ENCODE assay signal across 11 mouse cellular contexts in genomic region chr11:93097431-93097851, GRCm38 (mm10). TPM values are rescaled to one million over a fixed set of nuclear protein-coding genes. Genes with fewer than 3 reads are reported as not detected.
DNase-seq lines count a peak whose midpoint lies in the region; ATAC-seq and TF ChIP-seq lines count a peak whose summit lies in the region.
"Had no signal": no experiment of that assay in that cellular context is flagged by ENCODE, and none has a peak within 500 bp of the region (broad histone marks: within the 10 kb centered on the region; RNA-seq: fewer than 3 reads in every experiment).

No protein-coding gene starts in this region.

- under 1% methylated on average over 14 of the region's 14 CpGs for WGBS in cerebellum, adult 2 months
- WGBS in forebrain, embryonic 11.5 days, result 2% methylated on average over 14 of the region's 14 CpGs
- whole genome bisulfite sequencing in neural tube, embryonic 14.5 days, result 3% methylated on average over 14 of the region's 14 CpGs

- H3K9ac ChIP-seq in forebrain, embryonic 11.5 days (ENCODE audit: low read length), result no peak overlapping the region
- H3K9ac ChIP-seq in neural tube, embryonic 14.5 days (replicated peaks; ENCODE audit: low read depth, low read length), result peak overlapping the region; percentile 69; the same call in 1 of the 2 replicates

- no peaks in the 10 kb centered on the region for H3K36me3 ChIP-seq in forebrain, embryonic 11.5 days (ENCODE audit: control insufficient read depth, insufficient read depth, low read length)
- no peaks in the 10 kb centered on the region for H3K36me3 ChIP-seq in neural tube, embryonic 14.5 days (ENCODE audit: control insufficient read depth, insufficient read depth, low read length)

- peak overlapping the region; percentile 94 for H3K4me2 ChIP-seq in forebrain, embryonic 11.5 days (ENCODE audit: low read depth, low read length, severe bottlenecking)
- H3K4me2 ChIP-seq in neural tube, embryonic 14.5 days (ENCODE audit: low read depth, low read length), result peak overlapping the region; percentile 83

- TF ChIP-seq CTCF in cerebellum, adult 2 months (IDR thresholded peaks at IDR 0.05; ENCODE audit: borderline replicate concordance, insufficient read depth, low read depth, low read length), result no peak

- intact Hi-C loops in heart, postnatal 36 days (cut with DNase I), result no loop called here

- no peaks in the 10 kb centered on the region for H3K9me3 ChIP-seq in forebrain, embryonic 11.5 days (ENCODE audit: control insufficient read depth, low read length)
- H3K9me3 ChIP-seq in neural tube, embryonic 14.5 days (ENCODE audit: control insufficient read depth, low read length), result no peaks in the 10 kb centered on the region

- no peak for ATAC-seq in forebrain, embryonic 11.5 days (replicated peaks; ENCODE audit: low FRiP score)
- ATAC-seq in neural tube, embryonic 14.5 days (ENCODE audit: low read depth), result peak; percentile 33; the same call in 1 of the 2 replicates
- ATAC-seq in activated CD4-positive, CD25-positive, alpha-beta regulatory T cell, adult 4 months, result no peak
- no peak for ATAC-seq in erythroblast, adult 5-6 weeks (replicated peaks; ENCODE audit: low FRiP score, poor library complexity, severe bottlenecking)

- peak overlapping the region; percentile 93 for H3K27ac ChIP-seq in cerebellum, adult 2 months (ENCODE audit: insufficient read depth, low read length)
- no peak overlapping the region for H3K27ac ChIP-seq in forebrain, embryonic 11.5 days (ENCODE audit: low read depth, low read length)
- peak overlapping the region; percentile 78 for H3K27ac ChIP-seq in neural tube, embryonic 14.5 days (ENCODE audit: low read depth, low read length)

- DNase-seq in cerebellum, adult 2 months, result peak; percentile 61 to 70
- peak; percentile 53 for DNase-seq in forebrain, embryonic 11.5 days (ENCODE audit: low spot score)
- DNase-seq in layer of hippocampus, postnatal 25 days (ENCODE audit: extremely low spot score in 1 of 2, low spot score in 1 of 2), result peak; percentile 11 to 13
- no peak for DNase-seq in heart, postnatal 36 days
- no peak for DNase-seq in thymus, postnatal 14 days
- DNase-seq: spleen, adult 18-20 months had no signal

- no peak for TF ChIP-seq POLR2A in cerebellum, adult 2 months (IDR thresholded peaks at IDR 0.05; ENCODE audit: borderline replicate concordance, insufficient read depth, low read length)

- H3K4me1 ChIP-seq in cerebellum, adult 2 months (ENCODE audit: control insufficient read depth, insufficient read depth, low read length), result no peaks in the 10 kb centered on the region
- peaks cover 12% of the 10 kb centered on the region; the same call in 1 of the 2 replicates for H3K4me1 ChIP-seq in forebrain, embryonic 11.5 days (replicated peaks; ENCODE audit: control insufficient read depth, insufficient read depth, low read length)
- H3K4me1 ChIP-seq in neural tube, embryonic 14.5 days (ENCODE audit: control insufficient read depth, insufficient read depth, low read length), result peaks cover 3% of the 10 kb centered on the region; the same call in 1 of the 2 replicates

- H3K4me3 ChIP-seq in cerebellum, adult 2 months (replicated peaks; ENCODE audit: insufficient read depth, low read depth, low read length), result peak overlapping the region; percentile 73
- H3K4me3 ChIP-seq in forebrain, embryonic 11.5 days (ENCODE audit: low read depth, low read length), result peak overlapping the region; percentile 40
- peak overlapping the region; percentile 61 for H3K4me3 ChIP-seq in neural tube, embryonic 14.5 days (ENCODE audit: low read depth, low read length)

- H3K27me3 ChIP-seq in cerebellum, adult 2 months (ENCODE audit: control insufficient read depth, insufficient read depth, low read length), result no peaks in the 10 kb centered on the region
- peaks cover 44% of the 10 kb centered on the region for H3K27me3 ChIP-seq in forebrain, embryonic 11.5 days (ENCODE audit: control insufficient read depth, insufficient read depth, low read length)
- H3K27me3 ChIP-seq in neural tube, embryonic 14.5 days (ENCODE audit: control insufficient read depth, insufficient read depth, low read length), result peaks cover 12% of the 10 kb centered on the region; the same call in 1 of the 2 replicates

RNA-seq across cellular contexts. Expression of gene Car10, which starts 0.4 kb away (rescaled TPM):
- 92.4 and 100 TPM in 2 replicates for polyA plus RNA-seq in cerebellum, adult 2 months (2012; rRNA removed)
- polyA plus RNA-seq in forebrain, embryonic 11.5 days (2014; fragmentation: Nextera tagmentation; extraction: Ambion mirVana), result 1.2 and 1.3 TPM in 2 replicates
- 10 to 100 TPM; 28.7 to 32.3 TPM for total RNA-seq in layer of hippocampus, postnatal 25 days (2021)
- polyA plus RNA-seq in neural tube, embryonic 14.5 days (2014; fragmentation: Nextera tagmentation; extraction: Ambion mirVana), result 67.4 and 78.8 TPM in 2 replicates
- polyA plus RNA-seq in activated CD4-positive, CD25-positive, alpha-beta regulatory T cell, adult 4 months (2017; shearing (Covaris generic)), result under 1 TPM in 1 of 2 experiments, not detected in 1; 0.12 TPM
- not detected for total RNA-seq in heart, postnatal 36 days (2021)
- total RNA-seq in erythroblast, adult 5-6 weeks (2015; ENCODE audit: low replicate concordance), result not detected in 2 replicates
- total RNA-seq in erythroblast, adult 5-6 weeks (2017; ENCODE audit: low replicate concordance), result 0.60 TPM in 1 of 2 replicates, not detected in the other
- total RNA-seq: common myeloid progenitor, adult 5-6 weeks; ES-E14 had no signal

Comparison
In these comparisons a context has a peak if more than half of its experiments do, and no peak if none do; other contexts are left out.
1. DNase-seq: peak in cerebellum, adult 2 months (2 of 2), forebrain, embryonic 11.5 days (single experiment) and layer of hippocampus, postnatal 25 days (2 of 2); none in heart, postnatal 36 days (0 of 2) and thymus, postnatal 14 days (single experiment).
2. RNA of gene Car10, which starts 0.4 kb away (polyA plus RNA-seq): 92.4 to 100 TPM in cerebellum, adult 2 months and 67.4 to 78.8 TPM in neural tube, embryonic 14.5 days; 1.2 to 1.3 TPM in forebrain, embryonic 11.5 days and 0.12 TPM in activated CD4-positive, CD25-positive, alpha-beta regulatory T cell, adult 4 months; every median in the first group is over 10 times any median in the second.
3. Peak in every context shown above with its lines, with median percentiles within 50 percentile points of each other: H3K4me3 ChIP-seq.